Mouse (Mus musculus): Measurements from ENCODE around the gene 1700057G04Rik. TPM values are rescaled to one million over a fixed set of nuclear protein-coding genes. Genes with fewer than 3 reads are reported as not detected.

The 1700057G04Rik gene
- polyA plus RNA-seq, 1 experiment from 2014 or later, result not detected

DNA sequence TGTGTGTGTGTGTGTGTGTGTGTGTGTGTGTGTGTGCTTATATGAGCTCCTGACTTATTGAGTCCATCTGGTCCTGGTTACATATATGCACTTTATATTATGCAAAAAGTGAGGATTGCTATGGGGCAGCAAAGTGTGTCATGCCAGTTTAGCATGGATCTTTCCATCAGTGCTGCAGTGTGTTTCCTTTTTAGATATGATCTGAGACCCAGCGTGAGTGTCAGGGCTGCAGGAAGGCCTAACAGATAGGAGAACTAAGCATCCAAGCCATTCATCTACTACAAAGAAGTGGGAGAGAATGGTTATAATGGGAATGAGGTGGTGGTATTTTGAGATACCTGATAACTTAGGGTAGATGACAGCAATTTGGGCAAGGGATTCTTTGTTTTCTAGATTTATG, 29.1 kb upstream of the 1700057G04Rik start:
- Histone ChIP-seq H3K9ac (ENCODE audit: low read length) (no peak overlapping the region), H3K27ac (replicated peaks) (no peak overlapping the region), H3K9me3 (ENCODE audit: control insufficient read depth, low read length) (no peaks in the 10 kb centered on the region), H3K4me1 (replicated peaks; ENCODE audit: control insufficient read depth, insufficient read depth) (no peaks in the 10 kb centered on the region), H3K4me2 (replicated peaks; ENCODE audit: low read depth) (no peak overlapping the region), H3K27me3 (ENCODE audit: control insufficient read depth, insufficient read depth, low read length) (no peaks in the 10 kb centered on the region), H3K36me3 (ENCODE audit: control insufficient read depth, insufficient read depth, low read length) (no peaks in the 10 kb centered on the region), H3K4me3 (ENCODE audit: low read depth, low read length) (no peak overlapping the region)
- TF ChIP-seq EP300 (optimal IDR thresholded peaks at IDR 0.05), result no peak
- TF ChIP-seq CTCF (IDR thresholded peaks at IDR 0.05; ENCODE audit: low read depth), result no peak
- DNase-seq (ENCODE audit: low spot score), result no peak
- ATAC-seq (ENCODE audit: low FRiP score, low TSS enrichment), result no peak
- WGBS, result 85% methylated on average over 1 of the region's 1 CpGs

DNA sequence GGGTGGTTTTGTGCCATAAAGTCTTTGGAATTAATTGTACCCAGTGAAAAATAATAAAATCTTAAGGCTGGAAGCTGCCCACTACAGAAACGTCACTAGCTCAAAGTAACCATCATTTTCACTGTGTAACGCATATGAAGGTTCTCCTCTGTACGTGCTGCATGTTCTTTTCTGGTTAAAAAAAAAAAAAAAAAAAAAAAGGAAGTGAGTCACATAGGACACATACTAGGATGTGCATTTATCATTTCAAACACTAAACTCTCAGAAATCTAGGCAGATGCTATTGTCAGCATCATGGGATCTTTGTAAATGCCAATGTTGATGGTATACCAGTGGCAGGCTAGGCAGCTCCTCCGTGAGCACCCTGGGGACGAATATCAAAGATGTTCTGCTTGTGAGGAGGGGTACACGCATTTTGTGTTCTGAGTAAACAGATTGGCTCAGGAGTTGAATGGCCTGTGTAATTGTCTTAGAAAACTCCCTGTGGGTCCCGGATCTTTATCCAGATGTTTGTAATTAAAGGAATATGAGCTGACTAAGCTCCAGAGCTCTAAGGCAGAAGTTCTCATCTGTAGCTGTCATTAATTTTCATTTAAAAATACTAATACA, 26.5 kb upstream of the 1700057G04Rik start:
- no peaks in the 10 kb centered on the region for H3K4me1 ChIP-seq (replicated peaks; ENCODE audit: control insufficient read depth, insufficient read depth)
- H3K36me3 ChIP-seq (ENCODE audit: control insufficient read depth, insufficient read depth, low read length), result no peaks in the 10 kb centered on the region
- ATAC-seq (ENCODE audit: low FRiP score, low TSS enrichment), result no peak
- no peak overlapping the region for H3K4me2 ChIP-seq (replicated peaks; ENCODE audit: low read depth)
- no peak for TF ChIP-seq EP300 (optimal IDR thresholded peaks at IDR 0.05)
- no peak for TF ChIP-seq CTCF (IDR thresholded peaks at IDR 0.05; ENCODE audit: low read depth)
- no peaks in the 10 kb centered on the region for H3K27me3 ChIP-seq (ENCODE audit: control insufficient read depth, insufficient read depth, low read length)
- H3K4me3 ChIP-seq (ENCODE audit: low read depth, low read length), result no peak overlapping the region
- no peak overlapping the region for H3K27ac ChIP-seq (replicated peaks)
- WGBS, result 56% methylated on average over 7 of the region's 7 CpGs
- DNase-seq (ENCODE audit: low spot score), result no peak
- no peak overlapping the region for H3K9ac ChIP-seq (ENCODE audit: low read length)
- H3K9me3 ChIP-seq (ENCODE audit: control insufficient read depth, low read length), result no peaks in the 10 kb centered on the region

GRCm38 (mm10) chr9:92289675-92290074, 19.5 kb upstream of the 1700057G04Rik start:
- DNase-seq (ENCODE audit: low spot score) (no peak), ATAC-seq (ENCODE audit: low FRiP score, low TSS enrichment) (no peak)
- Histone ChIP-seq H3K9ac (ENCODE audit: low read length) (no peak overlapping the region), H3K9me3 (ENCODE audit: control insufficient read depth, low read length) (no peaks in the 10 kb centered on the region), H3K27me3 (ENCODE audit: control insufficient read depth, insufficient read depth, low read length) (no peaks in the 10 kb centered on the region), H3K4me3 (ENCODE audit: low read depth, low read length) (no peak overlapping the region), H3K27ac (replicated peaks) (no peak overlapping the region), H3K36me3 (ENCODE audit: control insufficient read depth, insufficient read depth, low read length) (no peaks in the 10 kb centered on the region), H3K4me2 (replicated peaks; ENCODE audit: low read depth) (no peak overlapping the region), H3K4me1 (replicated peaks; ENCODE audit: control insufficient read depth, insufficient read depth) (no peaks in the 10 kb centered on the region)
- TF ChIP-seq CTCF (IDR thresholded peaks at IDR 0.05; ENCODE audit: low read depth), result no peak
- TF ChIP-seq EP300 (optimal IDR thresholded peaks at IDR 0.05), result no peak
- WGBS, result 62% methylated on average over 3 of the region's 3 CpGs

DNA sequence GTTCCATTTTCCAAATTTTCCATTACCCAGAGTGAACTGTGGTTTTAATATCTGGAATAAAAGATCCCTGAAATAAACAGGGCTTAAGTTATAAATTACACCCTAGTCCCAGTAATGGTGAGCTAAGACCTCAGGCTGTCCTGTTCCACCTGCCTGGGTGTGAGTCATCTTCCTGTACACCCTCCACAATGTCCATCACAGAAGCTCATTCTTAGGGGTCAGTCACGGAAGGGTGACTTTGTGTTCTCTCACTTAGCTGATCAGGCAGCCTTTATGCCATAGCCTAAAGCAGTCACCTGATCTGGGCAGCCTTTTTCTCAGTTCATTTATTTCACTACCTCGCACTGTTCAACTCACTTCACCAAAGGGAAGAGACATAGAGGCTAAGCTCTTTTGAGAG, 17.0 kb upstream of the 1700057G04Rik start:
- H3K36me3 ChIP-seq (ENCODE audit: control insufficient read depth, insufficient read depth, low read length), result no peaks in the 10 kb centered on the region
- H3K27me3 ChIP-seq (ENCODE audit: control insufficient read depth, insufficient read depth, low read length), result no peaks in the 10 kb centered on the region
- DNase-seq (ENCODE audit: low spot score) (no peak), ATAC-seq (ENCODE audit: low FRiP score, low TSS enrichment) (no peak)
- no peak overlapping the region for H3K9ac ChIP-seq (ENCODE audit: low read length)
- no peak for TF ChIP-seq EP300 (optimal IDR thresholded peaks at IDR 0.05)
- TF ChIP-seq CTCF (IDR thresholded peaks at IDR 0.05; ENCODE audit: low read depth), result no peak
- H3K27ac ChIP-seq (replicated peaks), result no peak overlapping the region
- WGBS, result 76% methylated on average over 2 of the region's 2 CpGs
- H3K4me3 ChIP-seq (ENCODE audit: low read depth, low read length), result no peak overlapping the region
- H3K9me3 ChIP-seq (ENCODE audit: control insufficient read depth, low read length), result no peaks in the 10 kb centered on the region
- H3K4me2 ChIP-seq (replicated peaks; ENCODE audit: low read depth), result no peak overlapping the region
- H3K4me1 ChIP-seq (replicated peaks; ENCODE audit: control insufficient read depth, insufficient read depth), result no peaks in the 10 kb centered on the region

- TF ChIP-seq EP300 (optimal IDR thresholded peaks at IDR 0.05) (no peak), CTCF (IDR thresholded peaks at IDR 0.05; ENCODE audit: low read depth) (no peak)
- DNase-seq (ENCODE audit: low spot score) (no peak), ATAC-seq (ENCODE audit: low FRiP score, low TSS enrichment) (no peak)
- H3K4me3 ChIP-seq (ENCODE audit: low read depth, low read length), result no peak overlapping the region
- no peaks in the 10 kb centered on the region for H3K9me3 ChIP-seq (ENCODE audit: control insufficient read depth, low read length)
- no peak overlapping the region for H3K9ac ChIP-seq (ENCODE audit: low read length)
- no peaks in the 10 kb centered on the region for H3K27me3 ChIP-seq (ENCODE audit: control insufficient read depth, insufficient read depth, low read length)
- WGBS, result 59% methylated on average over 3 of the region's 3 CpGs
- H3K4me2 ChIP-seq (replicated peaks; ENCODE audit: low read depth), result no peak overlapping the region
- H3K27ac ChIP-seq (replicated peaks), result no peak overlapping the region
- no peaks in the 10 kb centered on the region for H3K4me1 ChIP-seq (replicated peaks; ENCODE audit: control insufficient read depth, insufficient read depth)
- no peaks in the 10 kb centered on the region for H3K36me3 ChIP-seq (ENCODE audit: control insufficient read depth, insufficient read depth, low read length)
Observed at GRCm38 (mm10) chr9:92292922-92293321, 16.3 kb upstream of the 1700057G04Rik start.

DNA sequence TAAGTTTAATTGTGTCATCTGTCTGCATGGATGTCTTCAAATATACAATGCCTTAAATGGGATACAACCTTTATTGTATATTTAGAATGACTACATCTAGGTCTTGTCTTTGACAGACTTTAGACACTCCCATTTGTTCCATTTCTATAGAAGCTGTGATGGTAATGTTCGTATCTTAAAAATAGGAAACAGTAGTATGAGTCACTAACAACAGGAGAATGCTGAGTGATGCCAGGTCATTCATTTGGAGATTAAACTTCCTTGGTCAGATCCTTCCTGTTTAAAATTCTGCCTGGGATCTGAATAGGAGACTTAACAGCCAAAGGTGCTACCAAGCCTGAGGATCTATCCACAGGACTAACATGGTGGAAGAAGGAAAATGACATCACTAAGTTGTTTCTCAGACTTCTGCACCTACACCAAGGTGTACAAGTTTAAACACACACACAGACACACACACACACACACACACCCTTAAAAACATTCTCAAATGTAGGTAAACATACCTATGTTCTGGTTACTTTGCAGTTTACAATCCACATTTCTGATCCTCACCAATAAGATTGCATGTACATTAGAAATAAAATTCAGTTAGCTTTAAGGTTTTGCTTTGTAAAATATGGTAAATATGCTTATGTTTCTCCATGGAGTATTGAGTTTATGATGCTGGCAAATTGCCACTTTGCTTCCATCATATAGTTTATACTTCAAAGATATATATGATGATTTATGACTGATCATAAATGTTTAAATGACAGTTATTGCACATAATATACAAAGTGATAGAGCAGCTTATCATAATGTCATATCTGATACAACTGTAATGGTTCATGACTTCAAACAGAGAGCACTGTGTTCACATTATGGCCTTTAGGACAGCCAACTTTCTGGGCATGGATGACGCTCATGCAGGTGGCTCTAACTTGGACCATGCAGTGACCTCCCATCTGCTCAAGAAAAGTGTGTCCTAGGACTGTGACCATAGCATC, 15.3 kb upstream of the 1700057G04Rik start:
- 80% methylated on average over 2 of the region's 2 CpGs for WGBS
- TF ChIP-seq CTCF (IDR thresholded peaks at IDR 0.05; ENCODE audit: low read depth) (no peak), EP300 (optimal IDR thresholded peaks at IDR 0.05) (no peak)
- Histone ChIP-seq H3K9ac (ENCODE audit: low read length) (no peak overlapping the region), H3K27me3 (ENCODE audit: control insufficient read depth, insufficient read depth, low read length) (no peaks in the 10 kb centered on the region), H3K4me2 (replicated peaks; ENCODE audit: low read depth) (no peak overlapping the region), H3K9me3 (ENCODE audit: control insufficient read depth, low read length) (no peaks in the 10 kb centered on the region), H3K36me3 (ENCODE audit: control insufficient read depth, insufficient read depth, low read length) (no peaks in the 10 kb centered on the region), H3K4me3 (ENCODE audit: low read depth, low read length) (no peak overlapping the region), H3K4me1 (replicated peaks; ENCODE audit: control insufficient read depth, insufficient read depth) (no peaks in the 10 kb centered on the region), H3K27ac (replicated peaks) (no peak overlapping the region)
- no peak for ATAC-seq (ENCODE audit: low FRiP score, low TSS enrichment)
- DNase-seq (ENCODE audit: low spot score), result no peak

Data from stomach, postnatal 0 days (tissue).